Mouse (Mus musculus) limb, embryonic 10.5 days (tissue): ENCODE measurements at regions not wholly inside any gene's neighbourhood (a gene's known extent, or its start where the extent isn't known, plus 50 kb on each side); places are given as distances from the start of the nearest gene placed in this dataset.
"Not testable (repeated sequence)": the region's sequence is repeated elsewhere in the genome, so short reads cannot be mapped to it uniquely, and the experiment has no call there.

Experiments used
- DNase-seq: peaks from one replicate; pipeline ENCODE4 v3.0.0-alpha.2; 2017; ENCODE audit warnings: low spot score
- H3K27ac ChIP-seq: fragments of 300-500 bp; sonication (generic); 2 replicates; pipeline ENCODE4 v1.5.1; 2016; ENCODE audit warnings: mild to moderate bottlenecking
- H3K27me3 ChIP-seq: fragments of 300-500 bp; sonication (generic); 2 replicates; pipeline ENCODE4 v1.6.1; 2016; ENCODE audit warnings: low read depth, mild to moderate bottlenecking; ENCODE audit not compliant: poor library complexity, severe bottlenecking
- H3K36me3 ChIP-seq: fragments of 300-500 bp; sonication (generic); 2 replicates; pipeline ENCODE4 v1.6.1; 2016; ENCODE audit warnings: mild to moderate bottlenecking, moderate library complexity
- H3K4me1 ChIP-seq: fragments of 300-500 bp; sonication (generic); 2 replicates; pipeline ENCODE4 v1.6.1; 2016
- H3K4me3 ChIP-seq: fragments of 300-500 bp; sonication (generic); 2 replicates; pipeline ENCODE4 v1.5.1; 2016; ENCODE audit warnings: mild to moderate bottlenecking, moderate library complexity
- H3K9me3 ChIP-seq: fragments of 300-500 bp; sonication (generic); replicated peaks from 2 replicates; pipeline ENCODE4 v1.6.1; 2016; ENCODE audit warnings: mild to moderate bottlenecking
- WGBS: fragments of 180-500 bp; shearing (Covaris S2); methylation state at CpG from one replicate; pipeline ENCODE4 v1.1.7; 2016; 5-methylcytosine and 5-hydroxymethylcytosine counted together

DNA sequence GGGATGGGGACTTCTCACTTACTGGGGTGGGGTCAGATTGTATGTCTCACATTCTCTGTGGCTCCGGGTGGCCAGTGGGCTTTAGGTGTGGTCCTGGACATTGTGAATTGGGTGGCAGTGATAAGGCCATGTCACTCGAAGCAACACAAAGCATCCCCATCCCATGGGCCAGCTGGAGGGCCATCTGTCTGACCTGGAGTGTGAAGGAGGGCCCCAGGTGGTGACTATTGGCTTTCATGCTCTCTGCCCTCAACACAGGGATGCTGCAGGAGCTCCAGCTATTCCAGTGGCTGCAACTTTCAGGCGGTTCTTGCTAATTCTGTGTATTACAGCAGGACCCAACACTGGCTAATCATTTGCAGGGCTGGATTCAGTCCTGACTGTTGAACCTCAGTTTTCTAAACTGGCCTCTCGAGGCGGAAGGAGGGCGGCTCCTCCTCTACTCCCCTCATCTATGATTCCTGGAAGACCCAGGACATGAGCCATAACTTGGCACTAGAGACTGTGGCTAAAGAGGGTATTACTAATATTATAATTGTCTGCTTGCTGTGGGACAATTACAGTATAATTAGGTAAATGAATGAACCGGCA lies 64.1 kb downstream of the 9530068E07Rik start:
- no peak overlapping the region for H3K4me3 ChIP-seq
- no peaks in the 10 kb centered on the region for H3K36me3 ChIP-seq
- no peaks in the 10 kb centered on the region for H3K9me3 ChIP-seq
- peak; percentile 23 for DNase-seq
- H3K4me1 ChIP-seq = peaks cover 10% of the 10 kb centered on the region; the same call in 1 of the 2 replicates
- 75% methylated on average over 7 of the region's 7 CpGs for WGBS
- no peaks in the 10 kb centered on the region for H3K27me3 ChIP-seq
- no peak overlapping the region for H3K27ac ChIP-seq

DNA sequence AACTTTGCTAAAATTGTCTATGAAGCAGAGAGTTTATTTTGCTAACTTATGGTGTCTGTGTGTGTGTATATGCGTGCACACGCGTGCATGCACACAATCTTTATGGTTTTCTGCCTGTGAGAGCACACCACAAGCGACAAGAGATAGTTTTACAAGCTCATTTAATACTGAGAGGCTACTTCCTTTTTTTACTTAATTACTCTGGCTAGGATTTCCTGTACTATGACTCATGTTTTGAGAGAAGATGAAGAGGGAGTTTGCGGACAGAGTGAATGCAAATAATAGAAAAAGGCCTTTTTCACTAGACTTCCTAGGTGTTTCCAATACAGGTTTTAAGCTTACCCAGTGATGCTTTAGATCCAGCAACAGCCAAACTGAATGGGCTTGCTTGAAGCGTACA lies 74.9 kb downstream of the 9530068E07Rik start:
- H3K4me1 ChIP-seq, H3K27me3 ChIP-seq, H3K36me3 ChIP-seq, DNase-seq, H3K27ac ChIP-seq, H3K4me3 ChIP-seq, H3K9me3 ChIP-seq: not testable (repeated sequence)
- 90% methylated on average over 6 of the region's 6 CpGs for WGBS

DNA sequence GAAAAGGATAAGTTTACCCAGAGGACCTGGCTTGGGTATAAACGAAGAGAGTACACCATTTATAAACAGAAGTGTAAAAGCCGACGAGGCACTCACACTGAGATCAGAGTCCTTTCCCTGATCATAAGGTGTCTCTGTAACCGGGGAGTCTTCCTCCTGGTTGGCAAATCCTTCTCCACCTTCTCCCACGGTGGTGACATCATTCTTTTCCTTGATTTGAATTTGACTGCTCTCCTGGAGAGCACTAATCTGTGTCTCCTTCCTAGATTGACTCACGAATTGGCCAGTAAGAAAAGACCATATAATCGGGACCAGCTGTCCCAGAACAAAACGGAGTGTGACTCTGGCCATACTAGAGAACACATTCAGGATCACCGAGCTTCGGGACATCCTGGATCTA lies 83.9 kb downstream of the 9530068E07Rik start:
- WGBS = 62% methylated on average over 10 of the region's 10 CpGs
- H3K27me3 ChIP-seq, H3K9me3 ChIP-seq, H3K4me1 ChIP-seq, H3K4me3 ChIP-seq, H3K27ac ChIP-seq, H3K36me3 ChIP-seq, DNase-seq: not testable (repeated sequence)

DNA sequence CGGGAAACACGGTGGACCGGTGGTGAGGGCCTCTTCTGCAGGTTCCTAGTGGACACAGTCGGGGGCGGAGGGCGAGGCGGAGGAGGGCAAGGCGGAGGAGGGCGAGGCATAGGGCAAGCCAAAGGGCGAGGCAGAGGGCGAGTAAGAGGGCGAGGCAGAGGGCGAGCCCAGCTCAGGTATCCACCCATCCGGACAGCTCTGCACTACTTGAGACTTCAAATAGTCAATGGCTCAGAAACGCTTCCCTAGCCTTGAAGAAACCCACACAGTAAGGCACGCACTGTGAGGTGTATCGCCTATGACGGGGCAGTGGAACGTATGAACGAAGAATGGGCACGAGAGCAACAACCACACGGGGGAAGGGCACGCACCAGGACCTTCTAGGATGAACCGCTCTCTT lies 84.5 kb downstream of the 9530068E07Rik start:
- H3K4me1 ChIP-seq, H3K27me3 ChIP-seq, H3K36me3 ChIP-seq, H3K9me3 ChIP-seq, H3K4me3 ChIP-seq, H3K27ac ChIP-seq, DNase-seq: not testable (repeated sequence)
- 90% methylated on average over 24 of the region's 24 CpGs for WGBS

DNA sequence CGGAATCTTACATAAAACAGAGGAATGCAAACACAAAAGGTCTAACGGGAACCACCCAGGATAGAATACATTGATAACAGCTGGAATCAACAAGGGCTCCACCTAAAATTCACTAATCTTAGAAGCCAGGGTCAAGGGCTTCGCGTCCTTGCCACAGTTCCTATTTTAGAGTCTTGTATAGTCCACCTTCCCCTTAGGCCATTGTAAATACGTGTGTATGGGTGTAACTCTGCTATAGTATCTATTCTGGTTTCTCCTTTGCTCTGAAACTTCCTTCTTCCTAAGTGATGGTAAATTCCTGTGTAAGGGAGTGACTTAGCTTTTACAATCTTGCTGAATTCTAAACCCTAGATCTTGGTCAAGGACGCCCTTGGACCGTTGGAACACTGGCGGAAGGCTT lies 87.3 kb downstream of the 9530068E07Rik start:
- not testable (repeated sequence) for H3K27me3 ChIP-seq, DNase-seq, H3K27ac ChIP-seq, H3K36me3 ChIP-seq, H3K9me3 ChIP-seq, H3K4me3 ChIP-seq, H3K4me1 ChIP-seq
- WGBS = 93% methylated on average over 6 of the region's 8 CpGs

DNA sequence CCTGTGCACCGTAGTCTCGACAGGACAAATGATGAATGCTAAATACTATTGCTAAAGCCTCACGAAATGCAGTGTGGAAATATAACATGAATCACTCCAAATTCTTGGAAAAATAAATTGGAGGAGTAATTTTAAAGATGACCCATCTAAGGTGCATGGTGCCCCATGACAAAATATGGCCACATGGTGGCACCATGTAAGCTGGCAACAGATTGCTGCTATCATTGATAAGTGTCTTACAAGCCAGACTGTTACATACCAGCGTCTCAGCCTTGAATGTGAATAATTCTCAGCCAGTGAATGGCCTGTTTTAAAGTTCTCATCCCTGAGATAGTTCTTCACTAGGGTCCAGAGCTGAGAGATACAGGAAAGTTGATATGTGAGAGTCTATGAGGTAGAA lies 92.3 kb downstream of the 9530068E07Rik start:
- 84% methylated on average over 4 of the region's 4 CpGs for WGBS
- H3K4me1 ChIP-seq, H3K27ac ChIP-seq, H3K36me3 ChIP-seq, H3K4me3 ChIP-seq, H3K9me3 ChIP-seq, H3K27me3 ChIP-seq, DNase-seq: not testable (repeated sequence)

DNA sequence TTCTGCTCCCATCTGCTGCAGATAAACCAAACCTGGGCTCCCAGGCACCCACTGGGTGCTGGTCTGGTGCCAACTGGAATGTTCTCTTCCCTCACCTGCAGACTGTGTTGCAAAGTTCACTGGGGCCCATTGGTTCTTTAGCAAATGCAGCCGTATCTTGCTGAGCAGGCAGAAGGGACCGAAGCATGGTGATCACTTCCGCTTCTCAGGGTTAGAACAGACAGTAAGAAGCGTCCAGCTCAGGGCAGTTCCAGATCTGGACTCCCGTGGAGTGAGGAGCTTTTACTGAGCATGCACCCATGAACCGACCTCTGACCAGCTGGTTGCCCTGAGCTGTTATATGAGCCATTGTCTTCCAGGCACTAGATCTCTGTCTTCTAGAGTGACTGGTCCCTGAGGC lies 97.1 kb downstream of the 9530068E07Rik start:
- no peaks in the 10 kb centered on the region for H3K36me3 ChIP-seq
- no peaks in the 10 kb centered on the region for H3K27me3 ChIP-seq
- no peak overlapping the region for H3K4me3 ChIP-seq
- no peak for DNase-seq
- 86% methylated on average over 6 of the region's 6 CpGs for WGBS
- H3K9me3 ChIP-seq = no peaks in the 10 kb centered on the region
- no peaks in the 10 kb centered on the region for H3K4me1 ChIP-seq
- no peak overlapping the region for H3K27ac ChIP-seq

DNA sequence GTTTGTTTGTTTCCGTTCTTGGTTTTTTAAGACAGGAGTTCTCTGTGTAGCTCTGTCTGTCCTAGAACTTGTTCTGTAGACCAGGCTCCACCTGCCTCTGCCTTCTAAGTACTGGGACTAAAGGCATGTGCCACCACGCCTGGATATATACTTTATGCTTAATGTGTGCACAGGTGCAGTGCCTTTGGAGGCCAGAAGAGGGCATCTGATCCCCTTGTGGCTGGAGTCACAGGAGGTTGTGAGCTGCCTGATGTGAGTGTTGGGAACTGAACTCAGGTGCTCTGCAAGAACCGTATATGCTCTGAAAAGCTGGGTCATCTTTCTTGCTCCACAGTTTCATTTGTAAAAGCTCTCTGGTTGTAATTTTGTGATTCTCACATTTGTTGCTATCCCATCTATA lies 100.7 kb downstream of the 9530068E07Rik start:
- Histone ChIP-seq H3K4me1 (no peaks in the 10 kb centered on the region), H3K4me3 (no peak overlapping the region), H3K27me3 (no peaks in the 10 kb centered on the region), H3K36me3 (no peaks in the 10 kb centered on the region), H3K9me3 (no peaks in the 10 kb centered on the region), H3K27ac (no peak overlapping the region)
- WGBS = 90% methylated on average over 3 of the region's 3 CpGs
- DNase-seq = no peak

DNA sequence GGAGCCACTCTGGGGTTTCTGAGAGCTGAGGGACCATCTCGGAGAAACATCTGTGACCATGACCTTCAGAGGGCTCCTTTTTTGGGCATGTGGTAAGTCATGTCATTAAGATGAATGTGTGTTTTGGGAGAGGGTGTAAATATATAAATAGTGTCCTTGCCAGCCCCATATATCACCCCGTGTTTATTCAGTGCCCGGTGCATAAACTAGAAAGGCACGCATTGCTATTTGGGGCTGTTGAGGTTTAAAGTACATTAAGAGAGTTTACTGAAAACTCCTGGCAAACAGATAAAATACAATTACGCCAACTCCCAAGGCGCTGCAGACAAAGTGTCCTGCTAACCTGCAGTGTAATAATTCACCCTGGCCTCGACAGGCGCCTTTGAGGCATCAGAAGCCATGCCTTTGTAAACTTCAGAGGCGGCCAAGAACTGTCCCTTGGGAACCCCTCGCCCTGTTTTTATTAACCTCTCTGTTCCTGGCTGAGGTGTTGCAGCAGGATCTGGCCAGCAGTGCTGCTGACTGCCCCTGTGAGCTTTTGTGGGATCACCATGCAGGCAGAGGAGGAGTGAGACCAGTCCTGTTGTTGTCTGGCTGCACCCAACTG lies 106.6 kb downstream of the 9530068E07Rik start:
- Histone ChIP-seq H3K27me3 (no peaks in the 10 kb centered on the region), H3K27ac (no peak overlapping the region), H3K4me1 (peaks cover 15% of the 10 kb centered on the region), H3K36me3 (no peaks in the 10 kb centered on the region), H3K9me3 (no peaks in the 10 kb centered on the region), H3K4me3 (no peak overlapping the region)
- peak; percentile 42 for DNase-seq
- 23% methylated on average over 10 of the region's 10 CpGs for WGBS

DNA sequence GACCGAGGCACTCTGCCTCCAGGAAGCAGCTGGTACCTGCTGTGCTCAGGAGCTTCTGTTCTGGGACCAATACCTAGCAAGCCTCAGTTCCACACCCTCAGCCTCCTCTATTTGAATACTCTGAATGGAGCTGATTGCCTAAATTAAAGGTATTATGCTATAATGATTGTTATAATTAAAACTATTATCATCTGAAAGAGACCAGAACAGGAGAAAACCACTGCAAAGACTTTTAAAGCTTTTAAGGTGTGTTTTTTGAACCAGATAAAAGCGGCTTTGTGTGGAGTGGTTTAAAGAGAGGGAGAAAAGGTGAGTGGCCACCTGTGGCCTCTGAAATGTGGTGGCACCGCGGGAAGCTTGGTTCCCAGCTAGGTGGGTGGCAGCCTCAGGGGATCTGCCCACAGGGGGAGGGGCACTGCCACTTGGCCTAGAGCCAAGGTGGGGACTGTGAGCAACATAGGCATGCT lies 115.6 kb downstream of the 9530068E07Rik start:
- Histone ChIP-seq H3K36me3 (no peaks in the 10 kb centered on the region), H3K4me3 (no peak overlapping the region), H3K9me3 (no peaks in the 10 kb centered on the region), H3K4me1 (no peaks in the 10 kb centered on the region), H3K27me3 (no peaks in the 10 kb centered on the region), H3K27ac (no peak overlapping the region)
- DNase-seq = no peak
- 37% methylated on average over 4 of the region's 4 CpGs for WGBS

DNA sequence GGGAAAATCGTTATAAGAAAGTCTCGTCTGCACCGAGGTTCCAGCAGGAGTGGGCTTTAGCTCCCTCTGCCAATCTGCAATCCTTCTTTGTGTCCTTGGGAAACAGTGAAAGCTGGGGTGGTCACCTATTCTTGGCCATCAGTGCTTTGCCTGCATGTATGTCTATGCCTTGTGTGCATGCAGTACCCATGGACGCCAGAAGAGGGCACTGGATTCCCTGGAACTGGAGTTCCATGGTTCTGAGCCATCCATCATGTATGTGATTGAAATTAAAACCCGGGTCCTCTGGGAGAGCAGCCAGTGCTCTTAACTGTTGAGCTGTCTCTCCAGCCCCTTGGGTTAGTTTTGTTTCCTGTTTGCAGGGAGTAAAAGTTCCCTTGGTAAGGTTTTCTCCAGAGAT lies 121.1 kb downstream of the 9530068E07Rik start:
- H3K4me3 ChIP-seq = no peak overlapping the region
- no peaks in the 10 kb centered on the region for H3K27me3 ChIP-seq
- no peaks in the 10 kb centered on the region for H3K9me3 ChIP-seq
- H3K4me1 ChIP-seq = no peaks in the 10 kb centered on the region
- no peaks in the 10 kb centered on the region for H3K36me3 ChIP-seq
- H3K27ac ChIP-seq = no peak overlapping the region
- 71% methylated on average over 5 of the region's 5 CpGs for WGBS
- DNase-seq = peak; percentile 48

DNA sequence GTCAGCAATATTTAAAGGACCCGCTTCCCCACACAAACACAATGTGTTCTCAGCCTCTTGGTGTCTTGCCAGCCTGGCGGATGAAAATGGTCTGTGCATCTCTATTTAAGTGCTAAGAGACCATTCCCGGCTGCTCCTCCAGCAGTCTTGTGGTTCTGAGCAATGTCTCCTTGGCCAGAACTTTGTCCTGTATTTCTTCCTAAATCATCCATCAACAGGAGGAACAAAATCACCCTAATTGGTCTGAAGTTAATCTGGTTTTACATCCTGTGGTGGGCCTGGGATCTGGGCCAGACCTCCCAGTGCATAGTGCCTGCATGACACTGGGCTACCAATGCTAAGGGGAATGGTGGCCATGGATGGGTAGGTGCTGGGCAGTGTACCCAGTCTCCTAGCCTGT lies 123.6 kb downstream of the 9530068E07Rik start:
- no peak for DNase-seq
- no peak overlapping the region for H3K27ac ChIP-seq
- H3K9me3 ChIP-seq = no peaks in the 10 kb centered on the region
- no peaks in the 10 kb centered on the region for H3K36me3 ChIP-seq
- no peak overlapping the region for H3K4me3 ChIP-seq
- H3K4me1 ChIP-seq = no peaks in the 10 kb centered on the region
- H3K27me3 ChIP-seq = no peaks in the 10 kb centered on the region
- WGBS = 89% methylated on average over 3 of the region's 3 CpGs

DNA sequence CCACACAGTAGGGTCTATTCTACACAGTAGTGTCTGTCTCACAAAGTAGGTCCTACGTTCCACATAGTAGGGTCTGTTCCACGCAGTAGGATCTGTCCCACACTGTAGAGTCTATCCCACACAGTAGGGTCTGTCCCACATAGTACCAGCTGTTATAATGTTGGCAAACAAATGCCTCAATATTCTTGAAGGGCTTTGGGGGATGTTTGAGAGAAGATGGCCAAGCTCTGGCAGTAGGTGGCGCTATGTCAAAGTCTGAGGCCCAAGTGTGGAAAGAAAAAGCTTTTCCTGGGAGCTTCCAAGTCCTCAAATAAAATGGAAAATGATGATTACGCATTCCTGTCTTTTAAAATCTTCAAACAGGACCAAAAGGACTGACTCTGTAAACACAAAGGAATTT lies 125.7 kb downstream of the 9530068E07Rik start:
- WGBS = 49% methylated on average over 4 of the region's 4 CpGs
- no peak overlapping the region for H3K27ac ChIP-seq
- no peak for DNase-seq
- no peak overlapping the region for H3K4me3 ChIP-seq
- no peaks in the 10 kb centered on the region for H3K36me3 ChIP-seq
- no peaks in the 10 kb centered on the region for H3K27me3 ChIP-seq
- no peaks in the 10 kb centered on the region for H3K4me1 ChIP-seq
- H3K9me3 ChIP-seq = no peaks in the 10 kb centered on the region

DNA sequence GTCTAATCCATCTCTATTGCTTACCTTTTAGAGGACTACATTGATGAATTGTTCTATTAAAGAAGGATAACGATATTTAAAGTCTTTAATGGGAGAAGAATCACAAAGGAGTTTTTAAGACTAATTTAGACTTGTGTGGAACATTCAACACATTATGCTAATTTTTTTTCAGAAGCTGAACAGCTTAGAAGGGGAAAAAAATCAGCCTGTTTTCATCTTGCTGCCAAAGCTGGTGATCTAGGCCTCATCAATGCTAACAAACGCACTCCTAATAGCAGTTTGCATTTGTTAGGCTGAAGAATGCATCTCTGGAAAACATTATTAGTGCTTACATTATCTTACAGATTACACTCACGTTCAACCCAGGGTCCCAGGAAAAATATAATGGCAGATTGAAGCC lies 126.2 kb downstream of the 9530068E07Rik start:
- Histone ChIP-seq H3K36me3 (no peaks in the 10 kb centered on the region), H3K9me3 (no peaks in the 10 kb centered on the region), H3K4me3 (no peak overlapping the region), H3K27ac (no peak overlapping the region), H3K27me3 (no peaks in the 10 kb centered on the region), H3K4me1 (no peaks in the 10 kb centered on the region)
- 75% methylated on average over 3 of the region's 3 CpGs for WGBS
- DNase-seq = no peak
